Mouse (Mus musculus) liver, adult 2 months (tissue): ENCODE measurements around the gene Olfr785.

ENCODE experiments used
- CTCF ChIP-seq: fragments of 200-500 bp; IDR thresholded peaks from 2 replicates; pipeline ENCODE4 v1.5.1; 2011; ENCODE audit warnings: low read depth, low read length, control low read depth
- POLR2A ChIP-seq: fragments of 200-500 bp; IDR thresholded peaks from 2 replicates; pipeline ENCODE4 v1.6.1; 2011; ENCODE audit warnings: low read length, control low read depth; ENCODE audit not compliant: insufficient read depth; ENCODE audit errors: extremely low read depth

DNA sequence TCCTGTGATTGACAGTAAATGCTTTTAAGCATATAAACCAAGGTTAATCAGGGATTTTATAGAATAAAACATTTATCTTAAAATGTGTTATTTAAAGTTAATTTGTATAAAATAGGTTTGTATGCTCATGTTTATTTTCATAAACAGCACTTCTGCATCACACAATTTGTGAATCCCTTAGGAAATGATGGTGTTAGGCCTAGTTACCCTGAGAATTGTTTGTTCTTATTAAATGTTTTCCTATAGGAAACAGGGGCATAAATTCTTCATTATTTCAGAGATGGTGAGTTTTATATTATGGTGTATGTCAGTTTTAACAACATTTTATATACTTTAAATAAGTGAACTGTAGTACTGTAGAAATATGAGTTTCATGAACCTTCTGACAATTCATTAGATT lies 21.4 kb upstream of the Olfr785 start, which contains the start of gene Olfr784:
- TF ChIP-seq POLR2A (no peak), CTCF (no peak)
